Mouse (Mus musculus) spleen, adult 12 weeks (tissue): ENCODE data around the gene Npc2.

Source experiments
- DNase-seq: peaks from one replicate; pipeline ENCODE4 v3.0.0; 2022; ENCODE audit warnings: low spot score

Npc2 gene

DNA sequence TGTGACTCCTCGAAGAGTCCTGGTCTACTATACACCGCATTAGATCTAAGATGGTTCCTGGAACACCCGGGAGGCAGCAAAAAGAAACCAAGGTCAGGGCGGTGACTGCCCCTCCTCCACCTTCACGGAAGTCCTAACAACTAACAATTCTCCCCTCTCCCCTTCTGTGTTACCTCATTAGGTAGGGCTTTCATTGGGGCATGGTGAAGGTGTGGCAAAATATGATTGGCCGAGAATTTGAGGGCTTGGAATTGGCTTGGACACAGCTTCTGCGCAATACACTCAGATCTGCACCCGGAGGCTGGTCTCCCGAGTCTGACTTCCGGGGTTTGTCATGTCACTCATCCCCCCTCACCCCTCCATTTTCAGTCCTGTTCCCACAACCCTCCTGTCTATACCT is 44.5 kb downstream of the Npc2 start:
- no peak for DNase-seq

DNA sequence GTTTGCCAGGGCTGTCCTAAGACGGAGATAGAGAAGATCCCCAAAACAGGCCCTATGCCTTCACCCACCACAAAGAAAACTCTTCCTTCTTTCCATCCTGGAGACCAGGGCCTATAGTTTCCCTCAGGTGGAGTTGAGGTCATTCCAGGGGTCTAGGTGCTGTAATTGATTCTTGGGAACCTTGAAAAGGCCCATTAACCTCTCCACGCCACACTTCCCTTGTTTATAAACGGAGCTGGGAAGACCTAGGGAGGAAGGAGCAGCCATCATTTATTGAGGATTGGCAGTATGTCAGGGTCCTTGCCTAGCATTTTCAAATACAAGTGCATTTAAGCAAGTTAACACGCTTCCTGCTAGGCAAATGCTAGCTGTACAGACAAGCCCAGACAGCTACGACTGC is 45.5 kb downstream of the Npc2 start:
- DNase-seq: no peak

DNA sequence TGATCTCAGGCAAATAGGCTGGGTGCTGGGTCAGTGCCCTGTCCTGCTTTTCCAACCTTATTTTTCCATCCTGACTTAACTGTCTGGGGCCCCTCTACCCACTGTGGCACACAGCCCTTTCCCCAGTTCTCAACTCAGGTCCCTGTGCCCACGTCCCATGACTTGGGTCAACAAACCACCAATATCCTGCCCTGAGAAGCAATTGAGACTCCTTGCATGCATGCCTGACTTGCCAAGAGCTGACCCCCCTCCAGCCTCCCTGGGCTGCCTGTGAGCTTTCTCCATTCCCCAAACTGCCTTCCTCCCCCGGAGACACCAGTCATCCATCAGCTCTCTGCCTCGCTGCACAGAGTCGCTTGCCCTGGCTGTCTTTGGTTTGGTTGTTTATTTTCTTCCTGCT is 46.0 kb downstream of the Npc2 start:
- DNase-seq: no peak

GRCm38 (mm10) chr12:84726391-84726790 is 46.6 kb downstream of the Npc2 start:
- DNase-seq: no peak

DNA sequence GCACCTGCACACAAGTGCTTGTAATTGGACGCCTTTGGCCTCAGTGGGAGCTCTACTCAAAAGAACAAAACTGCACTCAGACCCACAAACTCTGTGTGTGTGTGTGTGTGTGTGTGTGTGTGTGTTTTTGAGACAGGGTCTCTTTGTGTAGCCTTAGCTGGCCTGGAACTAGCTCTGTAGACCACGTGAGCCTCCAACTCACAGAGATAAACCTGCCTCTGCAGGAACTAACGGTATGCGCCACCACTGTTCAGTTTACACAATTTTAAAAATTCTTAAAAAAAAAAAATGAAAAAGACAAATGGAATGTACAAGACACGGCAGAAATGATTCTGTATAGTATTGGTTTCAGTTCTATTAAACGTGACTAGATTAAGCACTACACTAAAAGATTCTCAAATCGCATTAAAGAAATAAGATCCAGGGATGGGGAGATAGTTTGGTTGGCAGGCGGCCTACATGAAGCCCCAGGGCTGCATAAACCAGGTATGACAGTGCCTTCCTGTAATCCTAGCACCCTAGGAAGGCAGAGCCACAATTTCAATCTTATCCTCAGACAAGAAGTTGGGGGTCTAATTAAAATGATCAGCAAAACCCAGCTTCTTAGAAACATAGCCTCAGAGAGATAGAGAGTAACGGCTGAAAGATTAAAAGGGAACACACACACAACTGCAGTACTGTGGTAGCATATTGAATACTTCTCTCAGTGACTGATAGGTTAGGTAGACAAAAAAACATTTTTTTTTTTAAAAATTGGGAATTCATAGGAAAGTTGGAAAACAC is 54.3 kb downstream of the Npc2 start:
- DNase-seq: no peak

- no peak for DNase-seq
Measured at GRCm38 (mm10) chr12:84714578-84714977, 58.4 kb downstream of the Npc2 start.

GRCm38 (mm10) chr12:84709842-84710439 is 63.0 kb downstream of the Npc2 start:
- DNase-seq: peak; percentile 8

DNA sequence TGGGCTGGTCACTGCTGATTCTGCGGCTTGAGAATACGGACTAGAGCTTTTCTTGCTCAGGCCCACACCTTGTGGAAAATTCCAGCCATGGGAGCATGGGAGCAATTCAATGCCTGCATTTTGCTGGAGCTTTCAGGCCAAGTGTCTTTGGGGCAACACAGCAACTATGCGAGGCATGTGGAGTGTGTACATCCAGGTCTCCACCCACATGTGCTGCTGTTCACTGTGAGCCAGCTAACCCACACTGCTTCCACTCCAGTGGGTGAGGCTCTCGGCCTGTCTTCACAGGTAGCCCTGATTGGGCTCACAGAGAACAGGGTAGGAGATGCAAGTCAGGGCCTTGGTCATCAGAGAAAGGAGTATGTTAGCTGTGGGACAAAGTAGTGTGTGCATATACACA is 65.1 kb downstream of the Npc2 start:
- no peak for DNase-seq

- no peak for DNase-seq
Measured at GRCm38 (mm10) chr12:84706886-84707285, 66.1 kb downstream of the Npc2 start.
